Mouse (Mus musculus): ENCODE measurements around the gene BC005561. TPM values are rescaled to one million over a fixed set of nuclear protein-coding genes. Genes with fewer than 3 reads are reported as not detected.

Gene BC005561
- polyA plus RNA-seq, 1 experiment from 2014 or later = 12.4 TPM

Other genes starting within 250 kb of the BC005561 start
- gene Ibsp, start 209.2 kb upstream of the BC005561 start, polyA plus RNA-seq (2015; fragmentation: Nextera tagmentation; extraction: Ambion mirVana) = 718 and 848 TPM in 2 replicates
- gene Mepe, start 183.0 kb upstream of the BC005561 start, polyA plus RNA-seq (2015; fragmentation: Nextera tagmentation; extraction: Ambion mirVana) = 0.47 and 0.53 TPM in 2 replicates
- gene Spp1, start 73.2 kb upstream of the BC005561 start, polyA plus RNA-seq (2015; fragmentation: Nextera tagmentation; extraction: Ambion mirVana) = 431 and 448 TPM in 2 replicates
- 18.4 and 19.9 TPM in 2 replicates for gene Pkd2, start 48.9 kb upstream of the BC005561 start, polyA plus RNA-seq (2015; fragmentation: Nextera tagmentation; extraction: Ambion mirVana)

Measured in embryonic facial prominence, embryonic 15.5 days (tissue).